14 mouse cellular contexts compared by ENCODE assay signal in genomic region chr11:35638862-35639384, GRCm38 (mm10).
DNase-seq lines count a peak whose midpoint lies in the region; ATAC-seq and TF ChIP-seq lines count a peak whose summit lies in the region.
"Had no signal": no experiment of that assay in that cellular context is flagged by ENCODE, and none has a peak within 500 bp of the region (broad histone marks: within the 10 kb centered on the region; RNA-seq: fewer than 3 reads in every experiment).

No protein-coding gene starts in this region.

- TF ChIP-seq CTCF in kidney, adult 2 months (conservative IDR thresholded peaks at IDR 0.05; ENCODE audit: insufficient read depth, insufficient read length, low read depth, low read length) = no peak

- peak overlapping the region; percentile 55; the same call in 1 of the 2 replicates for H3K27ac ChIP-seq in kidney, embryonic 15.5 days
- no peak overlapping the region for H3K27ac ChIP-seq in kidney, adult 2 months (ENCODE audit: insufficient read depth, low read depth, low read length)
- H3K27ac ChIP-seq in hindbrain, embryonic 11.5 days (ENCODE audit: low read depth, low read length) = peak overlapping the region; percentile 39; the same call in 1 of the 2 replicates
- H3K27ac ChIP-seq in midbrain, embryonic 14.5 days (replicated peaks; ENCODE audit: low read depth, low read length) = peak overlapping the region; percentile 41; the same call in 1 of the 2 replicates
- H3K27ac ChIP-seq: gastrocnemius, adult 2 months; heart, embryonic 13.5 days; stomach, postnatal 0 days had no signal

- 11% methylated on average over 3 of the region's 3 CpGs for WGBS in kidney, embryonic 15.5 days
- WGBS in kidney, adult 2 months = 43% methylated on average over 3 of the region's 3 CpGs
- WGBS in hindbrain, embryonic 11.5 days = 10% methylated on average over 3 of the region's 3 CpGs
- WGBS in midbrain, embryonic 14.5 days = 10% methylated on average over 3 of the region's 3 CpGs

- H3K9ac ChIP-seq in kidney, embryonic 15.5 days = no peak overlapping the region
- no peak overlapping the region for H3K9ac ChIP-seq in hindbrain, embryonic 11.5 days (ENCODE audit: low read depth, low read length)
- no peak overlapping the region for H3K9ac ChIP-seq in midbrain, embryonic 14.5 days (replicated peaks; ENCODE audit: low read length)
- H3K9ac ChIP-seq: heart, embryonic 13.5 days had no signal

- H3K4me2 ChIP-seq in kidney, embryonic 15.5 days = peak overlapping the region; percentile 6; the same call in 1 of the 2 replicates
- H3K4me2 ChIP-seq in hindbrain, embryonic 11.5 days (replicated peaks; ENCODE audit: low read depth, low read length) = no peak overlapping the region
- peak overlapping the region; percentile 30 for H3K4me2 ChIP-seq in midbrain, embryonic 14.5 days (ENCODE audit: low read length)
- H3K4me2 ChIP-seq: heart, embryonic 13.5 days had no signal

- ATAC-seq in kidney, embryonic 15.5 days (replicated peaks; ENCODE audit: low FRiP score) = peak; percentile 49; the same call in 1 of the 2 replicates
- ATAC-seq in hindbrain, embryonic 11.5 days (ENCODE audit: low FRiP score) = no peak
- ATAC-seq in midbrain, embryonic 14.5 days (ENCODE audit: low FRiP score, low TSS enrichment) = no peak

- no peak overlapping the region for H3K4me3 ChIP-seq in kidney, embryonic 15.5 days (replicated peaks)
- no peak overlapping the region for H3K4me3 ChIP-seq in kidney, adult 2 months (ENCODE audit: insufficient read depth, low read depth, low read length)
- no peak overlapping the region for H3K4me3 ChIP-seq in hindbrain, embryonic 11.5 days (ENCODE audit: low read depth, low read length)
- H3K4me3 ChIP-seq in midbrain, embryonic 14.5 days (replicated peaks; ENCODE audit: low read depth, low read length) = no peak overlapping the region
- H3K4me3 ChIP-seq: gastrocnemius, adult 2 months; heart, embryonic 13.5 days had no signal

- no peaks in the 10 kb centered on the region for H3K36me3 ChIP-seq in kidney, embryonic 15.5 days
- H3K36me3 ChIP-seq in kidney, adult 2 months (ENCODE audit: control insufficient read depth, insufficient read depth, low read length) = no peaks in the 10 kb centered on the region
- no peaks in the 10 kb centered on the region for H3K36me3 ChIP-seq in hindbrain, embryonic 11.5 days (ENCODE audit: control insufficient read depth, insufficient read depth, low read length)
- H3K36me3 ChIP-seq in midbrain, embryonic 14.5 days (ENCODE audit: control insufficient read depth, insufficient read depth, low read length) = no peaks in the 10 kb centered on the region

- H3K27me3 ChIP-seq in kidney, embryonic 15.5 days = peaks cover 4% of the 10 kb centered on the region; the same call in 1 of the 2 replicates
- H3K27me3 ChIP-seq in kidney, adult 2 months (replicated peaks; ENCODE audit: control insufficient read depth, insufficient read depth, low read length) = no peaks in the 10 kb centered on the region
- H3K27me3 ChIP-seq in hindbrain, embryonic 11.5 days (ENCODE audit: control insufficient read depth, insufficient read depth, low read length) = no peaks in the 10 kb centered on the region
- no peaks in the 10 kb centered on the region for H3K27me3 ChIP-seq in midbrain, embryonic 14.5 days (ENCODE audit: control insufficient read depth, insufficient read depth, low read length)
- H3K27me3 ChIP-seq: heart, embryonic 13.5 days had no signal

- no peak for DNase-seq in kidney, adult 2 months
- peak; percentile 26 for DNase-seq in R1 (ENCODE audit: low read depth, low spot score)
- DNase-seq in hindbrain, embryonic 11.5 days (ENCODE audit: low spot score) = no peak
- DNase-seq in midbrain, embryonic 14.5 days = peak; percentile 45
- no peak for DNase-seq in right cerebral cortex, adult 18-20 months
- DNase-seq in lung, postnatal 25 days (ENCODE audit: low spot score) = no peak
- no peak for DNase-seq in lung, postnatal 10 days
- DNase-seq: adrenal gland, postnatal 14 days; liver; spleen, adult 18-20 months had no signal

- no peaks in the 10 kb centered on the region for H3K9me3 ChIP-seq in kidney, embryonic 15.5 days (replicated peaks)
- H3K9me3 ChIP-seq in hindbrain, embryonic 11.5 days (ENCODE audit: control insufficient read depth, low read length) = no peaks in the 10 kb centered on the region
- no peaks in the 10 kb centered on the region for H3K9me3 ChIP-seq in midbrain, embryonic 14.5 days (ENCODE audit: control insufficient read depth, low read length)
- H3K9me3 ChIP-seq: heart, embryonic 13.5 days had no signal

- no peak for TF ChIP-seq POLR2A in kidney, adult 2 months (IDR thresholded peaks at IDR 0.05; ENCODE audit: low read depth, low read length)

- H3K4me1 ChIP-seq in kidney, embryonic 15.5 days = peaks cover 19% of the 10 kb centered on the region
- H3K4me1 ChIP-seq in kidney, adult 2 months (ENCODE audit: control insufficient read depth, insufficient read depth, low read length) = no peaks in the 10 kb centered on the region
- H3K4me1 ChIP-seq in hindbrain, embryonic 11.5 days (replicated peaks; ENCODE audit: control insufficient read depth, insufficient read depth, low read length) = no peaks in the 10 kb centered on the region
- 0 out of 2 replicates have a peak, but pooled peaks cover 12% of the 10 kb centered on the region for H3K4me1 ChIP-seq in midbrain, embryonic 14.5 days (ENCODE audit: control insufficient read depth, insufficient read depth, low read length)

Comparison
In these comparisons a context has a peak if more than half of its experiments do, and no peak if none do; other contexts are left out.
1. DNase-seq: peak in R1 (single experiment) and midbrain, embryonic 14.5 days (single experiment); none in kidney, adult 2 months (single experiment), hindbrain, embryonic 11.5 days (single experiment), right cerebral cortex, adult 18-20 months (single experiment), lung, postnatal 25 days (single experiment) and lung, postnatal 10 days (single experiment).